Mouse (Mus musculus) cortical plate, adult 2 months (tissue): ENCODE results near the gene Gria1.

Source experiments
- CTCF ChIP-seq: fragments of 200-500 bp; IDR thresholded peaks from 2 replicates; pipeline ENCODE4 v1.5.1; 2011; ENCODE audit warnings: mild to moderate bottlenecking, control low read depth, low read length; ENCODE audit not compliant: insufficient read depth; ENCODE audit errors: extremely low read depth
- POLR2A ChIP-seq: fragments of 200-500 bp; IDR thresholded peaks from 2 replicates; pipeline ENCODE4 v1.6.1; 2011; ENCODE audit warnings: mild to moderate bottlenecking, low read length, control low read depth; ENCODE audit not compliant: insufficient read depth; ENCODE audit errors: extremely low read depth

GRCm38 (mm10) chr11:56972814-56973213 is 38.4 kb upstream of the Gria1 start:
- TF ChIP-seq CTCF (no peak), POLR2A (no peak)
